In genomic region chr13:55361145-55361544, GRCm38 (mm10) we compare ENCODE assay signal across 9 mouse cellular contexts. TPM values are rescaled to one million over a fixed set of nuclear protein-coding genes. Genes with fewer than 3 reads are reported as not detected.
DNase-seq lines count a peak whose midpoint lies in the region; ATAC-seq and TF ChIP-seq lines count a peak whose summit lies in the region.
"Had no signal": no experiment of that assay in that cellular context is flagged by ENCODE, and none has a peak within 500 bp of the region (broad histone marks: within the 10 kb centered on the region; RNA-seq: fewer than 3 reads in every experiment).

No protein-coding gene starts in this region.

- no peak for TF ChIP-seq CTCF in heart, postnatal 0 days (IDR thresholded peaks at IDR 0.05; ENCODE audit: low read depth)
- no peak for TF ChIP-seq CTCF in bone marrow macrophage, adult 2 months (IDR thresholded peaks at IDR 0.05; ENCODE audit: low read depth, low read length)

- no peaks in the 10 kb centered on the region for H3K27me3 ChIP-seq in heart, postnatal 0 days (ENCODE audit: control insufficient read depth, insufficient read depth, low read length)
- peaks cover 9% of the 10 kb centered on the region; the same call in 1 of the 2 replicates for H3K27me3 ChIP-seq in hindbrain, embryonic 13.5 days
- H3K27me3 ChIP-seq in midbrain, embryonic 12.5 days = peaks cover 8% of the 10 kb centered on the region

- peaks cover 28% of the 10 kb centered on the region for H3K36me3 ChIP-seq in heart, postnatal 0 days (replicated peaks; ENCODE audit: control insufficient read depth, insufficient read depth, low read length)
- H3K36me3 ChIP-seq in hindbrain, embryonic 13.5 days = peaks cover 43% of the 10 kb centered on the region
- peaks cover 42% of the 10 kb centered on the region for H3K36me3 ChIP-seq in midbrain, embryonic 12.5 days

- H3K4me1 ChIP-seq in heart, postnatal 0 days (ENCODE audit: control insufficient read depth, insufficient read depth) = peaks cover 12% of the 10 kb centered on the region
- peaks cover 26% of the 10 kb centered on the region for H3K4me1 ChIP-seq in bone marrow macrophage, adult 2 months (ENCODE audit: control insufficient read depth, insufficient read depth, low read length)
- H3K4me1 ChIP-seq in hindbrain, embryonic 13.5 days (replicated peaks) = peaks cover 39% of the 10 kb centered on the region
- peaks cover 21% of the 10 kb centered on the region for H3K4me1 ChIP-seq in midbrain, embryonic 12.5 days

- no peak overlapping the region for H3K27ac ChIP-seq in heart, postnatal 0 days (ENCODE audit: low read depth)
- H3K27ac ChIP-seq in bone marrow macrophage, adult 2 months (ENCODE audit: insufficient read depth, low read depth, low read length) = no peak overlapping the region
- H3K27ac ChIP-seq in hindbrain, embryonic 13.5 days = no peak overlapping the region
- H3K27ac ChIP-seq in midbrain, embryonic 12.5 days (replicated peaks) = no peak overlapping the region

- DNase-seq in heart, postnatal 0 days (ENCODE audit: low spot score) = no peak
- DNase-seq in heart, adult 9 months (ENCODE audit: low spot score in 2 of 2) = no peak
- DNase-seq in frontal cortex, adult 2 months (ENCODE audit: extremely low spot score in 1 of 2, low spot score in 1 of 2) = no peak
- no peak for DNase-seq in layer of hippocampus, postnatal 36 days
- DNase-seq in adrenal gland, postnatal 14 days = no peak
- DNase-seq: cerebellum, postnatal 14 days had no signal

- H3K9me3 ChIP-seq in heart, postnatal 0 days (replicated peaks; ENCODE audit: control insufficient read depth, low read length) = no peaks in the 10 kb centered on the region
- no peaks in the 10 kb centered on the region for H3K9me3 ChIP-seq in hindbrain, embryonic 13.5 days
- no peaks in the 10 kb centered on the region for H3K9me3 ChIP-seq in midbrain, embryonic 12.5 days

- H3K4me3 ChIP-seq in heart, postnatal 0 days (ENCODE audit: low read depth, low read length) = peak overlapping the region; percentile 88
- peak overlapping the region; percentile 96 for H3K4me3 ChIP-seq in bone marrow macrophage, adult 2 months (ENCODE audit: insufficient read depth, low read length)
- peak overlapping the region; percentile 94 for H3K4me3 ChIP-seq in hindbrain, embryonic 13.5 days
- peak overlapping the region; percentile 85 for H3K4me3 ChIP-seq in midbrain, embryonic 12.5 days

- no peak for ATAC-seq in heart, postnatal 0 days (ENCODE audit: insufficient read depth, low read depth)
- ATAC-seq in hindbrain, embryonic 13.5 days (ENCODE audit: low FRiP score) = no peak
- no peak for ATAC-seq in midbrain, embryonic 12.5 days (ENCODE audit: low FRiP score, low read depth)

- no peak overlapping the region for H3K9ac ChIP-seq in heart, postnatal 0 days (replicated peaks; ENCODE audit: low read depth, low read length)
- peak overlapping the region; percentile 93; the same call in 1 of the 2 replicates for H3K9ac ChIP-seq in hindbrain, embryonic 13.5 days
- peak overlapping the region; percentile 89; the same call in 1 of the 2 replicates for H3K9ac ChIP-seq in midbrain, embryonic 12.5 days (replicated peaks)

- TF ChIP-seq EP300 in heart, postnatal 0 days (IDR thresholded peaks at IDR 0.05; ENCODE audit: low read depth) = no peak

- TF ChIP-seq POLR2A in bone marrow macrophage, adult 2 months (IDR thresholded peaks at IDR 0.05; ENCODE audit: borderline replicate concordance, low read depth, low read length) = no peak

- peak overlapping the region; percentile 80 for H3K4me2 ChIP-seq in heart, postnatal 0 days (ENCODE audit: low read depth, low read length)
- peak overlapping the region; percentile 96 for H3K4me2 ChIP-seq in hindbrain, embryonic 13.5 days
- H3K4me2 ChIP-seq in midbrain, embryonic 12.5 days (replicated peaks) = peak overlapping the region; percentile 88

RNA-seq across cellular contexts. Expression of gene Lman2, which starts 1.4 kb away (rescaled TPM):
- total RNA-seq in heart, postnatal 0 days (2014; rRNA removed; ENCODE audit: low replicate concordance) = 89.3 and 100 TPM in 2 replicates
- polyA plus RNA-seq in heart, postnatal 0 days (2015; fragmentation: Nextera tagmentation; extraction: Ambion mirVana) = 41.3 and 42.4 TPM in 2 replicates
- polyA plus RNA-seq in bone marrow macrophage, adult 2 months (2012; ENCODE audit: insufficient read depth, insufficient read length, missing spikeins) = 94.1 and 94.6 TPM in 2 replicates
- polyA plus RNA-seq in hindbrain, embryonic 13.5 days (2015; fragmentation: Nextera tagmentation; extraction: Ambion mirVana) = 55.2 and 57.1 TPM in 2 replicates
- polyA plus RNA-seq in midbrain, embryonic 12.5 days (2016; fragmentation: Nextera tagmentation; extraction: Ambion mirVana) = 91.8 and 94.7 TPM in 2 replicates
- polyA plus RNA-seq in frontal cortex, adult 2 months (2012; rRNA removed) = 52.9 and 57.3 TPM in 2 replicates
- 10 to 100 TPM; 58.3 to 70.5 TPM for total RNA-seq in layer of hippocampus, postnatal 36 days (2021)
- total RNA-seq in adrenal gland, postnatal 14 days (2021) = 105 and 107 TPM in 2 replicates

RNA-seq across cellular contexts. Expression of gene Rgs14, which starts 8.4 kb away (rescaled TPM):
- total RNA-seq in heart, postnatal 0 days (2014; rRNA removed; ENCODE audit: low replicate concordance) = 0.46 and 1.1 TPM in 2 replicates
- polyA plus RNA-seq in heart, postnatal 0 days (2015; fragmentation: Nextera tagmentation; extraction: Ambion mirVana) = 0.30 and 0.32 TPM in 2 replicates
- 34.7 and 39.1 TPM in 2 replicates for polyA plus RNA-seq in bone marrow macrophage, adult 2 months (2012; ENCODE audit: insufficient read depth, insufficient read length, missing spikeins)
- 0.21 and 0.29 TPM in 2 replicates for polyA plus RNA-seq in hindbrain, embryonic 13.5 days (2015; fragmentation: Nextera tagmentation; extraction: Ambion mirVana)
- polyA plus RNA-seq in midbrain, embryonic 12.5 days (2016; fragmentation: Nextera tagmentation; extraction: Ambion mirVana) = 0.47 and 0.59 TPM in 2 replicates
- polyA plus RNA-seq in frontal cortex, adult 2 months (2012; rRNA removed) = 32.8 and 44.1 TPM in 2 replicates
- total RNA-seq in layer of hippocampus, postnatal 36 days (2021) = 100 to 1,000 TPM in 1 of 2 experiments, 10 to 100 TPM in 1; 95.2 to 110 TPM
- 0.44 and 4.5 TPM in 2 replicates for total RNA-seq in adrenal gland, postnatal 14 days (2021)

RNA-seq across cellular contexts. Expression of gene Mxd3, which starts 31.5 kb away (rescaled TPM):
- total RNA-seq in heart, postnatal 0 days (2014; rRNA removed; ENCODE audit: low replicate concordance) = 24.8 and 33.1 TPM in 2 replicates
- polyA plus RNA-seq in heart, postnatal 0 days (2015; fragmentation: Nextera tagmentation; extraction: Ambion mirVana) = 8.6 and 11.4 TPM in 2 replicates
- polyA plus RNA-seq in bone marrow macrophage, adult 2 months (2012; ENCODE audit: insufficient read depth, insufficient read length, missing spikeins) = 8.6 and 8.8 TPM in 2 replicates
- 12.1 and 12.4 TPM in 2 replicates for polyA plus RNA-seq in hindbrain, embryonic 13.5 days (2015; fragmentation: Nextera tagmentation; extraction: Ambion mirVana)
- 28.7 and 32.1 TPM in 2 replicates for polyA plus RNA-seq in midbrain, embryonic 12.5 days (2016; fragmentation: Nextera tagmentation; extraction: Ambion mirVana)
- polyA plus RNA-seq in frontal cortex, adult 2 months (2012; rRNA removed) = 1.3 and 1.5 TPM in 2 replicates
- total RNA-seq in layer of hippocampus, postnatal 36 days (2021) = 1 to 10 TPM in 1 of 2 experiments, under 1 TPM in 1; 0.87 to 1.4 TPM
- 10.0 and 10.9 TPM in 2 replicates for total RNA-seq in adrenal gland, postnatal 14 days (2021)

RNA-seq across cellular contexts. Expression of gene Slc34a1, which starts 36.8 kb away (rescaled TPM):
- not detected in 2 replicates for total RNA-seq in heart, postnatal 0 days (2014; rRNA removed; ENCODE audit: low replicate concordance)
- polyA plus RNA-seq in heart, postnatal 0 days (2015; fragmentation: Nextera tagmentation; extraction: Ambion mirVana) = not detected in 2 replicates
- polyA plus RNA-seq in bone marrow macrophage, adult 2 months (2012; ENCODE audit: insufficient read depth, insufficient read length, missing spikeins) = not detected in 2 replicates
- polyA plus RNA-seq in hindbrain, embryonic 13.5 days (2015; fragmentation: Nextera tagmentation; extraction: Ambion mirVana) = not detected in 2 replicates
- 0.06 TPM in 1 of 2 replicates, not detected in the other for polyA plus RNA-seq in midbrain, embryonic 12.5 days (2016; fragmentation: Nextera tagmentation; extraction: Ambion mirVana)
- 0.54 and 0.55 TPM in 2 replicates for polyA plus RNA-seq in frontal cortex, adult 2 months (2012; rRNA removed)
- total RNA-seq in layer of hippocampus, postnatal 36 days (2021) = not detected
- 0.33 TPM in 1 of 2 replicates, not detected in the other for total RNA-seq in adrenal gland, postnatal 14 days (2021)

RNA-seq across cellular contexts. Expression of gene Rab24, which starts 39.4 kb away (rescaled TPM):
- 69.2 and 74.5 TPM in 2 replicates for total RNA-seq in heart, postnatal 0 days (2014; rRNA removed; ENCODE audit: low replicate concordance)
- polyA plus RNA-seq in heart, postnatal 0 days (2015; fragmentation: Nextera tagmentation; extraction: Ambion mirVana) = 53.0 and 59.9 TPM in 2 replicates
- polyA plus RNA-seq in bone marrow macrophage, adult 2 months (2012; ENCODE audit: insufficient read depth, insufficient read length, missing spikeins) = 75.6 and 91.3 TPM in 2 replicates
- polyA plus RNA-seq in hindbrain, embryonic 13.5 days (2015; fragmentation: Nextera tagmentation; extraction: Ambion mirVana) = 95.9 and 102 TPM in 2 replicates
- polyA plus RNA-seq in midbrain, embryonic 12.5 days (2016; fragmentation: Nextera tagmentation; extraction: Ambion mirVana) = 99.6 and 111 TPM in 2 replicates
- polyA plus RNA-seq in frontal cortex, adult 2 months (2012; rRNA removed) = 142 and 148 TPM in 2 replicates
- 10 to 100 TPM; 78.8 to 84.3 TPM for total RNA-seq in layer of hippocampus, postnatal 36 days (2021)
- 53.7 and 60.7 TPM in 2 replicates for total RNA-seq in adrenal gland, postnatal 14 days (2021)

Comparison
In these comparisons a context has a peak if more than half of its experiments do, and no peak if none do; other contexts are left out.
1. RNA of gene Rgs14, which starts 8.4 kb away (polyA plus RNA-seq): 32.8 to 44.1 TPM in frontal cortex, adult 2 months and 34.7 to 39.1 TPM in bone marrow macrophage, adult 2 months; 0.47 to 0.59 TPM in midbrain, embryonic 12.5 days, 0.30 to 0.32 TPM in heart, postnatal 0 days and 0.21 to 0.29 TPM in hindbrain, embryonic 13.5 days; every median in the first group is over 10 times any median in the second.
2. Peak in every context shown above with its lines, with median percentiles within 50 percentile points of each other: H3K4me2 ChIP-seq and H3K4me3 ChIP-seq.